ENCODE assay signal across 19 mouse cellular contexts in the genomic region with DNA sequence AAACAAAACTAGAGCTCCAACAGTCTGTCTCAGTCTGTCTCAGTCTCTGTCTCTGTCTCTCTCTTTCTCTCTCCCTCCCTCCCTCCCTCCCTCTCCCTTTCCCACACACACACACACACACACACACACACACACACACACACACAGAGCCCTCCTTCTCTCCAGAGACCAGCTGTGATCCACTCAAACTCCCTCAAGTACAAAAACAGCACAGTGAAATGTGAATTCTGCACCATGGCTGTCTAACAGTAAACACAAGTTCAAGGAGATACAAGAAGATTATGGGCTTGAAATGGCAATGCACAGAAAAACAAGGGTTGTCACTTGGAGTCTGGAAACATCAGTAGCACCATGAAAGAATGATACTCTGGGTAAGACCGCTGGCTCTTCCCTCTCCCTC. TPM values are rescaled to one million over a fixed set of nuclear protein-coding genes. Genes with fewer than 3 reads are reported as not detected.
"Had no signal": no experiment of that assay in that cellular context is flagged by ENCODE, and none has a peak within 500 bp of the region (broad histone marks: within the 10 kb centered on the region; RNA-seq: fewer than 3 reads in every experiment).

No protein-coding gene starts in this region.

- H3K36me3 ChIP-seq: limb, embryonic 15.5 days; midbrain, embryonic 13.5 days had no signal

- ATAC-seq: intestine, embryonic 15.5 days; liver, postnatal 0 days; lung, postnatal 0 days; midbrain, embryonic 13.5 days had no signal

- H3K27ac ChIP-seq: intestine, embryonic 15.5 days; limb, embryonic 12.5 days; limb, embryonic 15.5 days; liver, embryonic 14.5 days; macrophage; midbrain, embryonic 10.5 days; midbrain, embryonic 13.5 days had no signal

- H3K4me2 ChIP-seq: intestine, embryonic 15.5 days; limb, embryonic 12.5 days; limb, embryonic 15.5 days; liver, embryonic 11.5 days; lung, embryonic 14.5 days; midbrain, embryonic 13.5 days had no signal

- H3K27me3 ChIP-seq: intestine, embryonic 15.5 days; limb, embryonic 12.5 days; limb, embryonic 15.5 days; midbrain, embryonic 13.5 days had no signal

- H3K4me3 ChIP-seq: intestine, embryonic 15.5 days; limb, embryonic 12.5 days; limb, embryonic 15.5 days; midbrain, embryonic 10.5 days; midbrain, embryonic 13.5 days had no signal

- H3K9ac ChIP-seq: intestine, embryonic 15.5 days; limb, embryonic 12.5 days; limb, embryonic 15.5 days; liver, embryonic 14.5 days; liver, postnatal 0 days; lung, embryonic 14.5 days; midbrain, embryonic 13.5 days had no signal

- H3K9me3 ChIP-seq: intestine, embryonic 15.5 days; limb, embryonic 12.5 days; limb, embryonic 15.5 days; midbrain, embryonic 10.5 days; midbrain, embryonic 13.5 days had no signal

- DNase-seq: kidney, adult 11 months; kidney, adult 9 months; left cerebral cortex, postnatal 4 days; liver, postnatal 0 days; lung, embryonic 14.5 days; right cerebral cortex, adult 18-20 months; thymus, adult 18-20 months; thymus, postnatal 36 days had no signal

RNA-seq across cellular contexts. Expression of a gene that starts 15.7 kb away (rescaled TPM):
- polyA plus RNA-seq: small intestine, adult 2 months; spleen, adult 2 months had no signal
